Mouse (Mus musculus) CH12.LX (cell line): Measurements from ENCODE around the gene Bms1. TPM values are rescaled to one million over a fixed set of nuclear protein-coding genes. Genes with fewer than 3 reads are reported as not detected.

ENCODE experiments used
- DNase-seq: peaks from one replicate; pipeline ENCODE4 v3.0.0-alpha.2; 2013; ENCODE audit errors: extremely low read depth
- H3K27ac ChIP-seq: 2 replicates; pipeline ENCODE4 v1.5.1; 2012; ENCODE audit warnings: low read depth, mild to moderate bottlenecking, control low read depth, moderate library complexity; ENCODE audit not compliant: insufficient read depth
- H3K27me3 ChIP-seq: replicated peaks from 2 replicates; pipeline ENCODE3; 2012; ENCODE audit warnings: inconsistent platforms
- H3K36me3 ChIP-seq, 2 experiments: replicated peaks in 1 of 2; 2 replicates each; pipeline versions ENCODE3 to v1.6.1; 2012; ENCODE audit warnings: inconsistent platforms in 1 of 2, low read length in 1 of 2, mild to moderate bottlenecking in 1 of 2, mixed read lengths in 1 of 2, moderate library complexity in 1 of 2; ENCODE audit not compliant: control insufficient read depth in 1 of 2, insufficient read depth in 1 of 2
- H3K4me1 ChIP-seq, 2 experiments: 2 replicates each; pipeline ENCODE4 v1.6.1; 2012; ENCODE audit warnings: inconsistent platforms in 1 of 2, moderate library complexity in 1 of 2; ENCODE audit not compliant: insufficient read depth in 2 of 2, control insufficient read depth in 1 of 2
- H3K4me2 ChIP-seq: 2 replicates; pipeline ENCODE4 v1.6.1; 2012; ENCODE audit warnings: low read depth, mild to moderate bottlenecking, control low read depth; ENCODE audit not compliant: poor library complexity, insufficient read depth, severe bottlenecking
- H3K4me3 ChIP-seq, 3 experiments: fragments of 150-350 bp in 1 of 3; sonication (generic) in 1 of 3; replicated peaks in 1 of 3; 2 replicates each; pipeline versions ENCODE3 to v1.5.1; 2011 to 2012; ENCODE audit warnings: low read depth in 2 of 3, low read length in 2 of 3, mild to moderate bottlenecking in 2 of 3, moderate library complexity in 2 of 3, control low read depth in 1 of 3, improper control_type of control experiment in 1 of 3, inconsistent platforms in 1 of 3, mixed read lengths in 1 of 3; ENCODE audit not compliant: poor library complexity in 1 of 3
- H3K79me2 ChIP-seq: replicated peaks from 2 replicates; pipeline ENCODE4 v1.6.1; 2012; ENCODE audit warnings: mild to moderate bottlenecking, moderate library complexity; ENCODE audit not compliant: control insufficient read depth, poor library complexity, insufficient read depth, severe bottlenecking; ENCODE audit errors: extremely low read depth
- H3K9ac ChIP-seq: 2 replicates; pipeline ENCODE4 v1.6.1; 2012; ENCODE audit warnings: low read depth, mild to moderate bottlenecking, control low read depth, moderate library complexity; ENCODE audit not compliant: insufficient read depth
- H3K9me3 ChIP-seq: replicated peaks from 2 replicates; pipeline ENCODE3; 2012; ENCODE audit warnings: low read length, inconsistent platforms, mixed read lengths
- BHLHE40 ChIP-seq: IDR thresholded peaks from 2 replicates; pipeline ENCODE4 v1.6.1; 2011; ENCODE audit warnings: mild to moderate bottlenecking, low read depth, low read length, improper control_type of control experiment
- CHD1 ChIP-seq: IDR thresholded peaks from 2 replicates; pipeline ENCODE4 v1.6.1; 2012; ENCODE audit warnings: low read depth, low read length, improper control_type of control experiment, inconsistent platforms
- CTCF ChIP-seq, 2 experiments: IDR thresholded peaks in 1 of 2; conservative IDR thresholded peaks in 1 of 2; 2 replicates each; pipeline ENCODE4 v1.5.1; 2011 to 2012; ENCODE audit warnings: low read depth in 2 of 2, low read length in 2 of 2, improper control_type of control experiment in 1 of 2, inconsistent platforms in 1 of 2, mild to moderate bottlenecking in 1 of 2, moderate library complexity in 1 of 2
- ELF1 ChIP-seq: IDR thresholded peaks from 2 replicates; pipeline ENCODE4 v1.6.1; 2014; ENCODE audit warnings: low read depth, mild to moderate bottlenecking, inconsistent platforms, low read length, improper control_type of control experiment
- EP300 ChIP-seq: IDR thresholded peaks from 2 replicates; pipeline ENCODE4 v1.6.1; 2011; ENCODE audit warnings: low read length, improper control_type of control experiment
- ETS1 ChIP-seq: conservative IDR thresholded peaks from 2 replicates; pipeline ENCODE4 v1.6.1; 2012; ENCODE audit warnings: low read depth, mild to moderate bottlenecking, inconsistent platforms, low read length, improper control_type of control experiment, moderate library complexity
- GABPA ChIP-seq: IDR thresholded peaks from 2 replicates; pipeline ENCODE4 v1.6.1; 2012; ENCODE audit warnings: low read depth, low read length, improper control_type of control experiment, inconsistent platforms; ENCODE audit not compliant: insufficient replicate concordance
- POLR2A ChIP-seq: IDR thresholded peaks from 2 replicates; pipeline ENCODE4 v1.6.1; 2011; ENCODE audit warnings: low read depth, mild to moderate bottlenecking, improper control_type of control experiment, low read length
- RAD21 ChIP-seq: IDR thresholded peaks from 2 replicates; pipeline ENCODE4 v1.6.1; 2011; ENCODE audit warnings: low read depth, mild to moderate bottlenecking, low read length, improper control_type of control experiment, moderate library complexity
- SIN3A ChIP-seq: IDR thresholded peaks from 2 replicates; pipeline ENCODE4 v1.6.1; 2012; ENCODE audit warnings: low read length, improper control_type of control experiment, inconsistent platforms
- SMC3 ChIP-seq: IDR thresholded peaks from 2 replicates; pipeline ENCODE4 v1.6.1; 2011; ENCODE audit warnings: low read depth, low read length, improper control_type of control experiment
- TBP ChIP-seq: conservative IDR thresholded peaks from 2 replicates; pipeline ENCODE4 v1.6.1; 2011; ENCODE audit warnings: low read depth, low read length, improper control_type of control experiment
- UBTF ChIP-seq: IDR thresholded peaks from 2 replicates; pipeline ENCODE4 v1.6.1; 2012; ENCODE audit warnings: low read depth, mild to moderate bottlenecking, inconsistent platforms, low read length, improper control_type of control experiment, moderate library complexity
- USF1 ChIP-seq: IDR thresholded peaks from 2 replicates; pipeline ENCODE4 v1.6.1; 2014; ENCODE audit warnings: low read depth, mild to moderate bottlenecking, inconsistent platforms, low read length, improper control_type of control experiment
- ZNF384 ChIP-seq: IDR thresholded peaks from 2 replicates; pipeline ENCODE4 v1.6.1; 2012; ENCODE audit warnings: low read depth, low read length, improper control_type of control experiment, inconsistent platforms
- dilution Hi-C: fragments of 300-500 bp; cut with MboI; formaldehyde crosslinking; loops from 2 replicates; pipeline ENCODE4 v1.14.3; 2020; ENCODE audit warnings: low sequenced_read_pairs; ENCODE audit not compliant: extremely low pct_unique_long_range_greater_than_20kb, extremely low pct_ligation_motif_present
- in situ Hi-C: fragments of 300-500 bp; cut with MboI; formaldehyde crosslinking; loops from 3 replicates; pipeline ENCODE4 v1.14.3; 2019; ENCODE audit warnings: low sequenced_read_pairs, low pct_ligation_motif_present, low pct_unique_long_range_greater_than_20kb, mixed read lengths
- polyA plus RNA-seq: library from polyadenylated mRNA; unstranded; fragments of >175 nt; gene quantifications from 2 replicates; pipeline ENCODE4 v1.2.1, GENCODE M21; 2012; ENCODE audit warnings: low read depth; ENCODE audit not compliant: insufficient read length
- total RNA-seq, 2 experiments: library from RNA; depleted of rRNA; stranded (reverse); fragments of 300-350 nt in 1 of 2; fragments of >200 nt in 1 of 2; gene quantifications; 2 replicates each; pipeline ENCODE4 v1.2.3; 2012 to 2014

Bms1 gene
- total and polyA plus RNA-seq, 3 experiments, result 40.7 to 108 (median 57.0) TPM

- no peak overlapping the region for H3K4me2 ChIP-seq
- H3K9me3 ChIP-seq, result no peaks in the 10 kb centered on the region
- in situ Hi-C loops, result loop anchor here (5.0 kb wide), 1 partner anchor 202 kb away; no protein-coding TSS in a partner anchor
- no peak overlapping the region for H3K9ac ChIP-seq
- no peak for TF ChIP-seq ETS1
- peak; percentile 63 to 83 for TF ChIP-seq CTCF (conservative IDR thresholded peaks at IDR 0.05 in 1 of 2, IDR thresholded peaks at IDR 0.05 in 1 of 2; ENCODE audit: low read depth in 2 of 2, low read length in 2 of 2)
- peak; percentile 75 for TF ChIP-seq RAD21
- TF ChIP-seq EP300, result no peak
- peak; percentile 66 for TF ChIP-seq SMC3
- dilution Hi-C loops, result no loop called here
- no peak overlapping the region for H3K4me3 ChIP-seq
- H3K79me2 ChIP-seq, result no peaks in the 10 kb centered on the region
- peaks cover 36% of the 10 kb centered on the region for H3K27me3 ChIP-seq
- H3K36me3 ChIP-seq, result peaks cover 19 to 26% of the 10 kb centered on the region in 2 experiments
- H3K4me1 ChIP-seq, result no peaks in the 10 kb centered on the region; a peak in 1 of 4 replicates
- no peak overlapping the region for H3K27ac ChIP-seq
- peak; percentile 40 for DNase-seq
These were observed 39.7 kb downstream of the Bms1 start for GRCm38 (mm10) chr6:118379451-118380167.

DNA sequence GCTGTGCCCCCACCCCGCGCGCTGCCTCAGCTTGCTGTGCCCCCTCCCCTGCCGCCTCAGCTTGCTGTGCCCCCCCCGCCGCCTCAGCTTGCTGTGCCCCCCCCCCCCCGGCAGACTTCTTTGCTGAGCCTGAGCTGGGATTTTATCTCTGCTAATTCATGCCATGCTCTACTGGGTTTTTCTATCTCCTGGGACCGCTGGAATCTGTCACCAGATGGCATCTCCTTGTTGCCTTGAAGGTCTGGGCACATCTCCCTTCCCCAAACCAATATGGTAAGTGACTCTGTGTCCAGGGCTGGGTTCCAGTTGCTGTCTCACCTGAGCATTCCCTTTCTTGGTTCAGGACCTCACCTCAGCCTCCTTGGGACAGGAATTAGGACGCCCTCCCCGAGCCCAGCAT lies 41.7 kb downstream of the Bms1 start:
- no peak for DNase-seq
- Histone ChIP-seq H3K79me2 (no peaks in the 10 kb centered on the region), H3K27me3 (peaks cover 56% of the 10 kb centered on the region), H3K4me2 (no peak overlapping the region), H3K36me3 (peaks cover 3 to 6% of the 10 kb centered on the region in 2 experiments), H3K4me3 (no peak overlapping the region), H3K9ac (no peak overlapping the region), H3K4me1 (no peaks in the 10 kb centered on the region; a peak in 1 of 4 replicates), H3K27ac (no peak overlapping the region), H3K9me3 (no peaks in the 10 kb centered on the region)
- TF ChIP-seq UBTF, result no peak
- TF ChIP-seq CTCF (conservative IDR thresholded peaks at IDR 0.05 in 1 of 2, IDR thresholded peaks at IDR 0.05 in 1 of 2; ENCODE audit: low read depth in 2 of 2, low read length in 2 of 2), result no peak
- TF ChIP-seq BHLHE40, result no peak
- TF ChIP-seq ELF1, result no peak
- no peak for TF ChIP-seq USF1
- TF ChIP-seq ZNF384, result no peak
- TF ChIP-seq GABPA, result no peak
- TF ChIP-seq CHD1, result no peak
- no peak for TF ChIP-seq TBP
- TF ChIP-seq POLR2A, result no peak
- no peak for TF ChIP-seq SIN3A
- in situ Hi-C loops, result loop anchor here (5.0 kb wide), 1 partner anchor 200 kb away; no protein-coding TSS in a partner anchor
- dilution Hi-C loops, result no loop called here
